In the genomic region with DNA sequence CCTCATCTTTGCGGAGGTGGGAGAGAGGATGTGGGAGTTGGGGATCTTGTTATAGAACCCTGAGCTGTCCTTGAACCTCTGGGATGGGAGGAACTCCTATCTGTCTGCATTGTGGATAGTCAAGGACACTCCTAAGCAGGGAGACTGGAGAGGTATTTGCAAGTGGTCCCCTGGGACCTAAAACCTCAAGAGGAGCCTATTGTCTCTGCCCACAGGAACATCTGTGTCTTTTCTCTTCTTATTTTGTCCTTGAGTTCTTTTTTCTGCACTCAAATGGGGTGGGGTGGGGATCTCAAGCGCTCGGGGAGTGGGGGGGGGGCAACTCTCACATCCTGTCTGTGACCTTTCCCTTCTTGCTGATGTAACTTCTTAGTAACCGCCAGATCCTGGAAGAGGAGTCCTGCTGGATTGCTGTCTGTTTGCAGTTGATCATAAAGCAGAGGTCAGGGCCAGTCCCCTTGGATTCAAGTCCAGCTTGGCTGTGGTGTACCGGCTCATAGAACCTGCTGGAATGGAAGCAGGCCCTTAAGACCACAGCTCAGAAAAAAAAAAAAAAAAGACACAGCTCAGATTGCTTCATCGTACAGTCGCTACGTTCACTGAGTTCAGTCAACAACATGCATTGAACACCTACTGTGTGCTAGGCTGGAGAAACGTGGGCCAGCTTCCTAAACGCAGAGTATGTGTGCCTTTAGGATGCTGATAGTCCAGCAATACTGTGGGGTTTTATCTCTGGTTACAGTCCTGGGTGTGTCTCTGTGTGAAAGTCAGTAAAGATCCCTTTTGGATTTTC, we compare ENCODE assay signal across 11 mouse cellular contexts. TPM values are rescaled to one million over a fixed set of nuclear protein-coding genes. Genes with fewer than 3 reads are reported as not detected.
DNase-seq lines count a peak whose midpoint lies in the region; ATAC-seq and TF ChIP-seq lines count a peak whose summit lies in the region.
"Had no signal": no experiment of that assay in that cellular context is flagged by ENCODE, and none has a peak within 500 bp of the region (broad histone marks: within the 10 kb centered on the region; RNA-seq: fewer than 3 reads in every experiment).

No protein-coding gene starts in this region.

- H3K4me1 ChIP-seq in lung, postnatal 0 days (ENCODE audit: insufficient read depth, low read depth, low read length), result no peaks in the 10 kb centered on the region
- H3K4me1 ChIP-seq in embryonic fibroblast, embryonic 13.5 days (ENCODE audit: control insufficient read depth, insufficient read depth, low read length), result peaks cover 3% of the 10 kb centered on the region
- peaks cover 21% of the 10 kb centered on the region for H3K4me1 ChIP-seq in forebrain, embryonic 12.5 days

- no peak for TF ChIP-seq EP300 in lung, postnatal 0 days (IDR thresholded peaks at IDR 0.05)

- peak; percentile 80 to 85 for DNase-seq in adrenal gland, adult (ENCODE audit: inconsistent age in 2 of 2, low spot score in 1 of 2)
- DNase-seq in adrenal gland, postnatal 25 days, result no peak
- DNase-seq in lung, postnatal 0 days (ENCODE audit: low spot score), result peak; percentile 53
- no peak for DNase-seq in lung, postnatal 25 days (ENCODE audit: low spot score)
- no peak for DNase-seq in left cerebral cortex, postnatal 36 days (ENCODE audit: low spot score in 2 of 2)
- DNase-seq: cerebellum, postnatal 36 days had no signal

- no peak overlapping the region for H3K4me2 ChIP-seq in lung, postnatal 0 days (replicated peaks; ENCODE audit: low read depth, low read length)
- H3K4me2 ChIP-seq in forebrain, embryonic 12.5 days, result no peak overlapping the region

- no peak for TF ChIP-seq POLR2A in embryonic fibroblast, embryonic 13.5 days (IDR thresholded peaks at IDR 0.05; ENCODE audit: low read depth, low read length)

- H3K27me3 ChIP-seq in lung, postnatal 0 days (replicated peaks; ENCODE audit: insufficient read depth, low read length), result no peaks in the 10 kb centered on the region
- H3K27me3 ChIP-seq in forebrain, embryonic 12.5 days, result peaks cover 65% of the 10 kb centered on the region
- H3K27me3 ChIP-seq: stomach, embryonic 15.5 days had no signal

- no peak for TF ChIP-seq CTCF in lung, postnatal 0 days (IDR thresholded peaks at IDR 0.05)
- no peak for TF ChIP-seq CTCF in embryonic fibroblast, embryonic 13.5 days (IDR thresholded peaks at IDR 0.05; ENCODE audit: borderline replicate concordance, insufficient read depth, low read length)

- no peak for ATAC-seq in lung, postnatal 0 days
- ATAC-seq in megakaryocyte-erythroid progenitor cell, adult 5-6 weeks (replicated peaks; ENCODE audit: low FRiP score, low TSS enrichment, poor library complexity, severe bottlenecking), result 0 out of 2 replicates have a peak, but pooled peaks have one; percentile 16
- no peak for ATAC-seq in forebrain, embryonic 12.5 days (ENCODE audit: low FRiP score)

- H3K27ac ChIP-seq in lung, postnatal 0 days (ENCODE audit: low read length), result no peak overlapping the region
- peak overlapping the region; percentile 77 for H3K27ac ChIP-seq in embryonic fibroblast, embryonic 13.5 days (ENCODE audit: insufficient read depth, low read length)
- no peak overlapping the region for H3K27ac ChIP-seq in forebrain, embryonic 12.5 days
- H3K27ac ChIP-seq: stomach, embryonic 15.5 days had no signal

- no peaks in the 10 kb centered on the region for H3K36me3 ChIP-seq in lung, postnatal 0 days (ENCODE audit: insufficient read depth, low read length)
- H3K36me3 ChIP-seq in forebrain, embryonic 12.5 days (replicated peaks), result no peaks in the 10 kb centered on the region
- H3K36me3 ChIP-seq: stomach, embryonic 15.5 days had no signal

- 45% methylated on average over 10 of the region's 10 CpGs for WGBS in lung, postnatal 0 days
- 58% methylated on average over 10 of the region's 10 CpGs for WGBS in forebrain, embryonic 12.5 days

- no peak overlapping the region for H3K4me3 ChIP-seq in lung, postnatal 0 days (ENCODE audit: low read depth, low read length)
- H3K4me3 ChIP-seq in embryonic fibroblast, embryonic 13.5 days (ENCODE audit: insufficient read depth, low read length), result no peak overlapping the region
- H3K4me3 ChIP-seq in forebrain, embryonic 12.5 days (replicated peaks), result no peak overlapping the region
- H3K4me3 ChIP-seq: stomach, embryonic 15.5 days had no signal

- H3K9me3 ChIP-seq in lung, postnatal 0 days (ENCODE audit: low read length), result no peaks in the 10 kb centered on the region
- H3K9me3 ChIP-seq in forebrain, embryonic 12.5 days, result no peaks in the 10 kb centered on the region
- H3K9me3 ChIP-seq: stomach, embryonic 15.5 days had no signal

- H3K9ac ChIP-seq in lung, postnatal 0 days (replicated peaks; ENCODE audit: low read depth), result no peak overlapping the region
- no peak overlapping the region for H3K9ac ChIP-seq in forebrain, embryonic 12.5 days
- H3K9ac ChIP-seq: stomach, embryonic 15.5 days had no signal

- intact Hi-C loops in left cerebral cortex, postnatal 36 days (cut with DNase I), result loop anchor here (5.0 kb wide), 1 partner anchor 41 kb away; no protein-coding TSS in a partner anchor

RNA-seq across cellular contexts. Expression of gene Mmp11, which starts 1.8 kb away (rescaled TPM):
- 7.9 and 9.5 TPM in 2 replicates for total RNA-seq in adrenal gland, postnatal 25 days (2021)
- polyA plus RNA-seq in lung, postnatal 0 days (2015; fragmentation: Nextera tagmentation; extraction: Ambion mirVana), result 118 and 127 TPM in 2 replicates
- 69.2 and 71.0 TPM in 2 replicates for polyA plus RNA-seq in embryonic fibroblast, embryonic 13.5 days (2011; ENCODE audit: insufficient read length, low read depth, missing spikeins)
- total RNA-seq in megakaryocyte-erythroid progenitor cell, adult 5-6 weeks (2014; fragmentation: Nextera tagmentation), result 0.96 and 1.9 TPM in 2 replicates
- not detected in 2 replicates for total RNA-seq in megakaryocyte-erythroid progenitor cell, adult 5-6 weeks (2017)
- 31.3 and 33.3 TPM in 2 replicates for polyA plus RNA-seq in forebrain, embryonic 12.5 days (2016; fragmentation: Nextera tagmentation; extraction: Ambion mirVana)
- 1 to 10 TPM in 1 of 2 experiments, under 1 TPM in 1; 0.79 to 1.7 TPM for total RNA-seq in left cerebral cortex, postnatal 36 days (2021)

RNA-seq across cellular contexts. Expression of gene Gm867, which starts 2.4 kb away (rescaled TPM):
- total RNA-seq in adrenal gland, postnatal 25 days (2021), result 1.3 and 2.2 TPM in 2 replicates
- polyA plus RNA-seq in lung, postnatal 0 days (2015; fragmentation: Nextera tagmentation; extraction: Ambion mirVana), result 5.5 and 6.0 TPM in 2 replicates
- 0.74 TPM in 1 of 2 replicates, not detected in the other for polyA plus RNA-seq in embryonic fibroblast, embryonic 13.5 days (2011; ENCODE audit: insufficient read length, low read depth, missing spikeins)
- total RNA-seq in megakaryocyte-erythroid progenitor cell, adult 5-6 weeks (2014; fragmentation: Nextera tagmentation), result 1.8 and 3.6 TPM in 2 replicates
- total RNA-seq in megakaryocyte-erythroid progenitor cell, adult 5-6 weeks (2017), result not detected in 2 replicates
- polyA plus RNA-seq in forebrain, embryonic 12.5 days (2016; fragmentation: Nextera tagmentation; extraction: Ambion mirVana), result 0.46 TPM in 1 of 2 replicates, not detected in the other
- under 1 TPM in 1 of 2 experiments, not detected in 1; 0.35 TPM for total RNA-seq in left cerebral cortex, postnatal 36 days (2021)
- total RNA-seq: hematopoietic stem cell, adult 5-6 weeks had no signal

RNA-seq across cellular contexts. Expression of gene Vpreb3, which starts 4.8 kb away (rescaled TPM):
- not detected in 2 replicates for total RNA-seq in adrenal gland, postnatal 25 days (2021)
- polyA plus RNA-seq in lung, postnatal 0 days (2015; fragmentation: Nextera tagmentation; extraction: Ambion mirVana), result 8.8 and 10.1 TPM in 2 replicates
- polyA plus RNA-seq in embryonic fibroblast, embryonic 13.5 days (2011; ENCODE audit: insufficient read length, low read depth, missing spikeins), result not detected in 2 replicates
- 6.1 and 35.6 TPM in 2 replicates for total RNA-seq in megakaryocyte-erythroid progenitor cell, adult 5-6 weeks (2014; fragmentation: Nextera tagmentation)
- not detected in 2 replicates for total RNA-seq in megakaryocyte-erythroid progenitor cell, adult 5-6 weeks (2017)
- polyA plus RNA-seq in forebrain, embryonic 12.5 days (2016; fragmentation: Nextera tagmentation; extraction: Ambion mirVana), result not detected in 2 replicates
- total RNA-seq in left cerebral cortex, postnatal 36 days (2021), result not detected
- total RNA-seq: hematopoietic stem cell, adult 5-6 weeks had no signal

RNA-seq across cellular contexts. Expression of gene Chchd10, which starts 5.1 kb away (rescaled TPM):
- total RNA-seq in adrenal gland, postnatal 25 days (2021), result 787 and 1,051 TPM in 2 replicates
- polyA plus RNA-seq in lung, postnatal 0 days (2015; fragmentation: Nextera tagmentation; extraction: Ambion mirVana), result 299 and 347 TPM in 2 replicates
- polyA plus RNA-seq in embryonic fibroblast, embryonic 13.5 days (2011; ENCODE audit: insufficient read length, low read depth, missing spikeins), result 21.8 and 23.1 TPM in 2 replicates
- 177 and 314 TPM in 2 replicates for total RNA-seq in megakaryocyte-erythroid progenitor cell, adult 5-6 weeks (2014; fragmentation: Nextera tagmentation)
- total RNA-seq in megakaryocyte-erythroid progenitor cell, adult 5-6 weeks (2017), result 74.0 and 119 TPM in 2 replicates
- polyA plus RNA-seq in forebrain, embryonic 12.5 days (2016; fragmentation: Nextera tagmentation; extraction: Ambion mirVana), result 7.6 and 7.8 TPM in 2 replicates
- 100 to 1,000 TPM; 373 to 446 TPM for total RNA-seq in left cerebral cortex, postnatal 36 days (2021)

RNA-seq across cellular contexts. Expression of gene Gm5134, which starts 16.3 kb away (rescaled TPM):
- not detected in 2 replicates for total RNA-seq in adrenal gland, postnatal 25 days (2021)
- polyA plus RNA-seq in lung, postnatal 0 days (2015; fragmentation: Nextera tagmentation; extraction: Ambion mirVana), result 0.12 TPM in 1 of 2 replicates, not detected in the other
- polyA plus RNA-seq in embryonic fibroblast, embryonic 13.5 days (2011; ENCODE audit: insufficient read length, low read depth, missing spikeins), result not detected in 2 replicates
- 0.12 and 1.4 TPM in 2 replicates for total RNA-seq in megakaryocyte-erythroid progenitor cell, adult 5-6 weeks (2014; fragmentation: Nextera tagmentation)
- 0.38 TPM in 1 of 2 replicates, not detected in the other for total RNA-seq in megakaryocyte-erythroid progenitor cell, adult 5-6 weeks (2017)
- polyA plus RNA-seq in forebrain, embryonic 12.5 days (2016; fragmentation: Nextera tagmentation; extraction: Ambion mirVana), result not detected in 2 replicates
- total RNA-seq in left cerebral cortex, postnatal 36 days (2021), result not detected
- polyA plus RNA-seq: stomach, embryonic 15.5 days had no signal

Comparison
In these comparisons a context has a peak if more than half of its experiments do, and no peak if none do; other contexts are left out.
1. DNase-seq: peak in adrenal gland, adult (2 of 2) and lung, postnatal 0 days (single experiment); none in adrenal gland, postnatal 25 days (single experiment), lung, postnatal 25 days (single experiment) and left cerebral cortex, postnatal 36 days (0 of 2).